Mouse (Mus musculus): Measurements from ENCODE around the gene Rbms3. TPM values are rescaled to one million over a fixed set of nuclear protein-coding genes. Genes with fewer than 3 reads are reported as not detected.

Rbms3 gene
- total and polyA plus RNA-seq, 3 experiments, result 8.1 to 12.5 (median 8.8) TPM

- intact Hi-C loops (cut with DNase I), result loop anchor here (5.0 kb wide), 3 partner anchors 61 to 446 kb away; no protein-coding TSS in a partner anchor
- Histone ChIP-seq H3K79me2 (replicated peaks; ENCODE audit: control insufficient read depth, insufficient read depth, low read length) (no peaks in the 10 kb centered on the region), H3K4me3 (no peak overlapping the region; the same call in 1 of the 2 replicates), H3K4me1 (ENCODE audit: control insufficient read depth, insufficient read depth, low read length) (no peaks in the 10 kb centered on the region), H3K36me3 (ENCODE audit: control insufficient read depth, insufficient read depth, low read length) (no peaks in the 10 kb centered on the region), H3K27me3 (ENCODE audit: control insufficient read depth, insufficient read depth, low read length) (no peaks in the 10 kb centered on the region), H3K27ac (peak overlapping the region; percentile 7; the same call in 1 of the 2 replicates), H3K9ac (ENCODE audit: low read depth, low read length) (0 out of 2 replicates have a peak overlapping the region, but pooled peaks have one; percentile 2)
- 22% methylated on average over 11 of the region's 11 CpGs for WGBS
- peak in 1 of 2 experiments; percentile 45 for DNase-seq
- no peak for TF ChIP-seq POLR2A (IDR thresholded peaks at IDR 0.05; ENCODE audit: insufficient read depth, low read depth, low read length)
- TF ChIP-seq CTCF (IDR thresholded peaks at IDR 0.05), result no peak
- TF ChIP-seq EP300 (IDR thresholded peaks at IDR 0.05; ENCODE audit: insufficient read depth, low read depth, low read length), result no peak
Measured at GRCm38 (mm10) chr9:117253361-117253760, 376.4 kb downstream of the Rbms3 start.

- Histone ChIP-seq H3K36me3 (ENCODE audit: control insufficient read depth, insufficient read depth, low read length) (no peaks in the 10 kb centered on the region), H3K79me2 (replicated peaks; ENCODE audit: control insufficient read depth, insufficient read depth, low read length) (no peaks in the 10 kb centered on the region), H3K4me1 (ENCODE audit: control insufficient read depth, insufficient read depth, low read length) (0 out of 2 replicates have a peak, but pooled peaks cover 2% of the 10 kb centered on the region), H3K27ac (peak overlapping the region; percentile 74), H3K27me3 (ENCODE audit: control insufficient read depth, insufficient read depth, low read length) (no peaks in the 10 kb centered on the region), H3K9ac (ENCODE audit: low read depth, low read length) (peak overlapping the region; percentile 39), H3K4me3 (peak overlapping the region; percentile 52)
- TF ChIP-seq CTCF (IDR thresholded peaks at IDR 0.05), result no peak
- peak; percentile 61 for TF ChIP-seq POLR2A (IDR thresholded peaks at IDR 0.05; ENCODE audit: insufficient read depth, low read depth, low read length)
- no peak for TF ChIP-seq EP300 (IDR thresholded peaks at IDR 0.05; ENCODE audit: insufficient read depth, low read depth, low read length)
- intact Hi-C loops (cut with DNase I), result loop anchor here (5.0 kb wide), 3 partner anchors 60 to 445 kb away; no protein-coding TSS in a partner anchor
- peak; percentile 73 to 76 for DNase-seq
- under 1% methylated on average over 10 of the region's 10 CpGs for WGBS
Measured at GRCm38 (mm10) chr9:117252411-117252861, 377.3 kb downstream of the Rbms3 start.

- peak overlapping the region; percentile 57 for H3K9ac ChIP-seq (ENCODE audit: low read depth, low read length)
- H3K4me3 ChIP-seq, result peak overlapping the region; percentile 52
- 0 out of 2 replicates have a peak, but pooled peaks have one; percentile 16 for TF ChIP-seq CTCF (IDR thresholded peaks at IDR 0.05)
- no peak for TF ChIP-seq EP300 (IDR thresholded peaks at IDR 0.05; ENCODE audit: insufficient read depth, low read depth, low read length)
- H3K79me2 ChIP-seq (replicated peaks; ENCODE audit: control insufficient read depth, insufficient read depth, low read length), result no peaks in the 10 kb centered on the region
- intact Hi-C loops (cut with DNase I), result loop anchor here (5.0 kb wide), 3 partner anchors 59 to 444 kb away; no protein-coding TSS in a partner anchor
- DNase-seq, result peak; percentile 28 to 61
- H3K27me3 ChIP-seq (ENCODE audit: control insufficient read depth, insufficient read depth, low read length), result no peaks in the 10 kb centered on the region
- under 1% methylated on average over 29 of the region's 29 CpGs for WGBS
- H3K4me1 ChIP-seq (ENCODE audit: control insufficient read depth, insufficient read depth, low read length), result 0 out of 2 replicates have a peak, but pooled peaks cover 3% of the 10 kb centered on the region
- H3K27ac ChIP-seq, result peak overlapping the region; percentile 74
- no peaks in the 10 kb centered on the region for H3K36me3 ChIP-seq (ENCODE audit: control insufficient read depth, insufficient read depth, low read length)
Measured at GRCm38 (mm10) chr9:117251521-117252368, 378.0 kb downstream of the Rbms3 start.

- intact Hi-C loops (cut with DNase I), result loop anchor here (5.0 kb wide), 3 partner anchors 58 to 443 kb away; no protein-coding TSS in a partner anchor
- TF ChIP-seq POLR2A (IDR thresholded peaks at IDR 0.05; ENCODE audit: insufficient read depth, low read depth, low read length) (no peak), EP300 (IDR thresholded peaks at IDR 0.05; ENCODE audit: insufficient read depth, low read depth, low read length) (no peak), CTCF (IDR thresholded peaks at IDR 0.05) (no peak)
- Histone ChIP-seq H3K4me1 (ENCODE audit: control insufficient read depth, insufficient read depth, low read length) (peaks cover 7% of the 10 kb centered on the region; the same call in 1 of the 2 replicates), H3K27me3 (ENCODE audit: control insufficient read depth, insufficient read depth, low read length) (no peaks in the 10 kb centered on the region), H3K36me3 (ENCODE audit: control insufficient read depth, insufficient read depth, low read length) (no peaks in the 10 kb centered on the region), H3K79me2 (replicated peaks; ENCODE audit: control insufficient read depth, insufficient read depth, low read length) (no peaks in the 10 kb centered on the region), H3K27ac (peak overlapping the region; percentile 74), H3K4me3 (peak overlapping the region; percentile 52), H3K9ac (ENCODE audit: low read depth, low read length) (peak overlapping the region; percentile 67)
- no peak for DNase-seq
- 21% methylated on average over 2 of the region's 2 CpGs for WGBS
Measured at GRCm38 (mm10) chr9:117250831-117251165, 378.9 kb downstream of the Rbms3 start.

- DNase-seq, result no peak
- intact Hi-C loops (cut with DNase I), result loop anchor here (5.0 kb wide), 3 partner anchors 58 to 443 kb away; no protein-coding TSS in a partner anchor
Measured at GRCm38 (mm10) chr9:117250036-117250830, 379.5 kb downstream of the Rbms3 start.

More at GRCm38 (mm10) chr9:117250036-117250830, 379.5 kb downstream of the Rbms3 start:
- H3K27ac ChIP-seq, result peak overlapping the region; percentile 74
- peak overlapping the region; percentile 67 for H3K9ac ChIP-seq (ENCODE audit: low read depth, low read length)
- no peaks in the 10 kb centered on the region for H3K36me3 ChIP-seq (ENCODE audit: control insufficient read depth, insufficient read depth, low read length)
- no peaks in the 10 kb centered on the region for H3K27me3 ChIP-seq (ENCODE audit: control insufficient read depth, insufficient read depth, low read length)
- peaks cover 7% of the 10 kb centered on the region; the same call in 1 of the 2 replicates for H3K4me1 ChIP-seq (ENCODE audit: control insufficient read depth, insufficient read depth, low read length)
- H3K79me2 ChIP-seq (replicated peaks; ENCODE audit: control insufficient read depth, insufficient read depth, low read length), result no peaks in the 10 kb centered on the region
- 34% methylated on average over 13 of the region's 13 CpGs for WGBS
- TF ChIP-seq EP300 (IDR thresholded peaks at IDR 0.05; ENCODE audit: insufficient read depth, low read depth, low read length), result no peak
- no peak for TF ChIP-seq CTCF (IDR thresholded peaks at IDR 0.05)
- no peak for TF ChIP-seq POLR2A (IDR thresholded peaks at IDR 0.05; ENCODE audit: insufficient read depth, low read depth, low read length)
- peak overlapping the region; percentile 52 for H3K4me3 ChIP-seq
